Comparison of ENCODE assay signal across 9 mouse cellular contexts in genomic region chr4:126745506-126746193, GRCm38 (mm10). TPM values are rescaled to one million over a fixed set of nuclear protein-coding genes. Genes with fewer than 3 reads are reported as not detected.
DNase-seq lines count a peak whose midpoint lies in the region; ATAC-seq and TF ChIP-seq lines count a peak whose summit lies in the region.
"Had no signal": no experiment of that assay in that cellular context is flagged by ENCODE, and none has a peak within 500 bp of the region (broad histone marks: within the 10 kb centered on the region; RNA-seq: fewer than 3 reads in every experiment).

No protein-coding gene starts in this region.

- dilution Hi-C loops in CH12.LX (cut with MboI; ENCODE audit: extremely low pct_ligation_motif_present, extremely low pct_unique_long_range_greater_than_20kb, low sequenced_read_pairs): no loop called here

- no peak for TF ChIP-seq POLR2A in CH12.LX (IDR thresholded peaks at IDR 0.05; ENCODE audit: low read depth, low read length)

- H3K79me2 ChIP-seq in CH12.LX (replicated peaks; ENCODE audit: control insufficient read depth, extremely low read depth, insufficient read depth, poor library complexity, severe bottlenecking): no peaks in the 10 kb centered on the region

- no peak for TF ChIP-seq EP300 in CH12.LX (IDR thresholded peaks at IDR 0.05; ENCODE audit: low read length)

- H3K9me3 ChIP-seq in hindbrain, embryonic 11.5 days (ENCODE audit: control insufficient read depth, low read length): no peaks in the 10 kb centered on the region
- no peaks in the 10 kb centered on the region for H3K9me3 ChIP-seq in hindbrain, embryonic 16.5 days (ENCODE audit: control insufficient read depth, low read length)
- H3K9me3 ChIP-seq in CH12.LX (replicated peaks; ENCODE audit: low read length): no peaks in the 10 kb centered on the region
- no peaks in the 10 kb centered on the region for H3K9me3 ChIP-seq in forebrain, embryonic 16.5 days (ENCODE audit: control insufficient read depth, low read length)

- H3K27ac ChIP-seq in hindbrain, embryonic 11.5 days (ENCODE audit: low read depth, low read length): no peak overlapping the region
- no peak overlapping the region for H3K27ac ChIP-seq in hindbrain, embryonic 16.5 days (ENCODE audit: low read depth, low read length)
- no peak overlapping the region for H3K27ac ChIP-seq in CH12.LX (ENCODE audit: insufficient read depth, low read depth)
- H3K27ac ChIP-seq in forebrain, embryonic 16.5 days (ENCODE audit: low read length): no peak overlapping the region

- TF ChIP-seq RAD21 in CH12.LX (IDR thresholded peaks at IDR 0.05; ENCODE audit: low read depth, low read length): no peak; the same call in none of the 2 replicates

- WGBS in hindbrain, embryonic 11.5 days: 42% methylated on average over 13 of the region's 13 CpGs
- WGBS in hindbrain, embryonic 16.5 days: 31% methylated on average over 13 of the region's 13 CpGs
- 28% methylated on average over 13 of the region's 13 CpGs for WGBS in forebrain, embryonic 16.5 days

- peak; percentile 79 for DNase-seq in hindbrain, embryonic 11.5 days (ENCODE audit: low spot score)
- DNase-seq in CH12.LX (ENCODE audit: extremely low read depth): peak; percentile 61
- DNase-seq in c-Kit-positive CD71-positive TER-119-negative erythroid progenitor cells, embryonic 14.5 days (ENCODE audit: low read depth): peak; percentile 55
- peak; percentile 83 to 84 for DNase-seq in layer of hippocampus, postnatal 36 days
- peak; percentile 42 to 55 for DNase-seq in natural killer cell, adult 2 months (ENCODE audit: low spot score in 2 of 2)
- no peak for DNase-seq in Muller cell, postnatal 12 days (ENCODE audit: inconsistent ontology term)

- H3K9ac ChIP-seq in hindbrain, embryonic 11.5 days (ENCODE audit: low read depth, low read length): no peak overlapping the region
- H3K9ac ChIP-seq in hindbrain, embryonic 16.5 days (ENCODE audit: low read depth, low read length): no peak overlapping the region; the same call in 1 of the 2 replicates
- no peak overlapping the region for H3K9ac ChIP-seq in CH12.LX (ENCODE audit: insufficient read depth, low read depth)
- H3K9ac ChIP-seq in forebrain, embryonic 16.5 days (replicated peaks; ENCODE audit: low read depth, low read length): no peak overlapping the region

- no peak for ATAC-seq in hindbrain, embryonic 11.5 days (ENCODE audit: low FRiP score)
- ATAC-seq in hindbrain, embryonic 16.5 days: no peak
- peak; percentile 18 for ATAC-seq in forebrain, embryonic 16.5 days

- peaks cover 8% of the 10 kb centered on the region; the same call in 1 of the 2 replicates for H3K36me3 ChIP-seq in hindbrain, embryonic 11.5 days (ENCODE audit: control insufficient read depth, insufficient read depth, low read length)
- peaks cover 28% of the 10 kb centered on the region for H3K36me3 ChIP-seq in hindbrain, embryonic 16.5 days (ENCODE audit: control insufficient read depth, insufficient read depth, low read length)
- H3K36me3 ChIP-seq in CH12.LX (replicated peaks in 1 of 2; ENCODE audit: control insufficient read depth in 1 of 2, insufficient read depth in 1 of 2, low read length in 1 of 2): peaks cover 57 to 74% of the 10 kb centered on the region in 2 experiments
- H3K36me3 ChIP-seq in forebrain, embryonic 16.5 days (ENCODE audit: control insufficient read depth, insufficient read depth): peaks cover 19% of the 10 kb centered on the region

- 0 out of 2 replicates have a peak, but pooled peaks cover 3% of the 10 kb centered on the region for H3K27me3 ChIP-seq in hindbrain, embryonic 11.5 days (ENCODE audit: control insufficient read depth, insufficient read depth, low read length)
- H3K27me3 ChIP-seq in hindbrain, embryonic 16.5 days (replicated peaks; ENCODE audit: control insufficient read depth, insufficient read depth, low read length): no peaks in the 10 kb centered on the region; the same call in 1 of the 2 replicates
- no peaks in the 10 kb centered on the region for H3K27me3 ChIP-seq in CH12.LX (replicated peaks)
- 0 out of 2 replicates have a peak, but pooled peaks cover 2% of the 10 kb centered on the region for H3K27me3 ChIP-seq in forebrain, embryonic 16.5 days (replicated peaks; ENCODE audit: control insufficient read depth, insufficient read depth, low read length)

- no peaks in the 10 kb centered on the region for H3K4me1 ChIP-seq in hindbrain, embryonic 11.5 days (replicated peaks; ENCODE audit: control insufficient read depth, insufficient read depth, low read length)
- peaks cover 20% of the 10 kb centered on the region for H3K4me1 ChIP-seq in hindbrain, embryonic 16.5 days (ENCODE audit: control insufficient read depth, insufficient read depth, low read depth, low read length)
- peaks cover 6 to 28% of the 10 kb centered on the region in 2 experiments for H3K4me1 ChIP-seq in CH12.LX (ENCODE audit: control insufficient read depth in 1 of 2, insufficient read depth in 2 of 2)
- H3K4me1 ChIP-seq in forebrain, embryonic 16.5 days (replicated peaks; ENCODE audit: control insufficient read depth, insufficient read depth, low read length): peaks cover 33% of the 10 kb centered on the region

- peak; percentile 39 to 62; a peak in 3 of 4 replicates for TF ChIP-seq CTCF in CH12.LX (conservative IDR thresholded peaks at IDR 0.05 in 1 of 2, IDR thresholded peaks at IDR 0.05 in 1 of 2; ENCODE audit: low read depth in 2 of 2, low read length in 2 of 2)

- no peak overlapping the region for H3K4me2 ChIP-seq in hindbrain, embryonic 11.5 days (replicated peaks; ENCODE audit: low read depth, low read length)
- H3K4me2 ChIP-seq in hindbrain, embryonic 16.5 days (ENCODE audit: low read length): no peak overlapping the region
- H3K4me2 ChIP-seq in CH12.LX (ENCODE audit: insufficient read depth, low read depth, poor library complexity, severe bottlenecking): no peak overlapping the region
- no peak overlapping the region for H3K4me2 ChIP-seq in forebrain, embryonic 16.5 days (ENCODE audit: low read length)

- no peak overlapping the region for H3K4me3 ChIP-seq in hindbrain, embryonic 11.5 days (ENCODE audit: low read depth, low read length)
- H3K4me3 ChIP-seq in hindbrain, embryonic 16.5 days (ENCODE audit: low read length): no peak overlapping the region
- H3K4me3 ChIP-seq in CH12.LX (replicated peaks in 1 of 3; ENCODE audit: low read depth in 2 of 3, low read length in 2 of 3, poor library complexity in 1 of 3): no peak overlapping the region
- no peak overlapping the region for H3K4me3 ChIP-seq in forebrain, embryonic 16.5 days (replicated peaks; ENCODE audit: low read length)

- in situ Hi-C loops in CH12.LX (cut with MboI; ENCODE audit: low pct_ligation_motif_present, low pct_unique_long_range_greater_than_20kb, low sequenced_read_pairs): loop anchor here (5.0 kb wide), 2 partner anchors 97 to 138 kb away; partner anchors contain the start of gene 5730409E04Rik

TF ChIP-seq in CH12.LX, 34 proteins besides CTCF, POLR2A, EP300 and RAD21:
- TF ChIP-seq SMC3 (IDR thresholded peaks at IDR 0.05; ENCODE audit: low read depth, low read length) (peak; percentile 42), MEF2A (IDR thresholded peaks at IDR 0.05; ENCODE audit: borderline replicate concordance, low read depth, low read length) (0 out of 2 replicates have a peak, but pooled peaks have one; percentile 17), TBP (conservative IDR thresholded peaks at IDR 0.05; ENCODE audit: low read depth, low read length) (no peak)
TF ChIP-seq in CH12.LX: peak in this region for 2.

RNA-seq across cellular contexts. Expression of gene Ncdn, which starts 7.6 kb away (rescaled TPM):
- polyA plus RNA-seq in hindbrain, embryonic 11.5 days (2014; fragmentation: Nextera tagmentation; extraction: Ambion mirVana): 24.5 and 27.0 TPM in 2 replicates
- polyA plus RNA-seq in hindbrain, embryonic 16.5 days (2015; fragmentation: Nextera tagmentation; extraction: Ambion mirVana): 159 and 170 TPM in 2 replicates
- 30.6 and 37.1 TPM in 2 replicates for total RNA-seq in CH12.LX (2012; rRNA removed)
- 18.6 and 18.7 TPM in 2 replicates for total RNA-seq in CH12.LX (2014; rRNA removed)
- polyA plus RNA-seq in CH12.LX (2012; ENCODE audit: insufficient read length, low read depth): 36.3 and 41.2 TPM in 2 replicates
- polyA plus RNA-seq in forebrain, embryonic 16.5 days (2015; fragmentation: Nextera tagmentation; extraction: Ambion mirVana): 120 and 129 TPM in 2 replicates
- 1,000 to 10,000 TPM; 1,851 to 1,927 TPM for total RNA-seq in layer of hippocampus, postnatal 36 days (2021)

RNA-seq across cellular contexts. Expression of gene AU040320, which starts 7.7 kb away (rescaled TPM):
- polyA plus RNA-seq in hindbrain, embryonic 11.5 days (2014; fragmentation: Nextera tagmentation; extraction: Ambion mirVana): 28.1 and 28.6 TPM in 2 replicates
- 35.0 and 39.4 TPM in 2 replicates for polyA plus RNA-seq in hindbrain, embryonic 16.5 days (2015; fragmentation: Nextera tagmentation; extraction: Ambion mirVana)
- total RNA-seq in CH12.LX (2012; rRNA removed): 12.7 and 17.0 TPM in 2 replicates
- 3.0 and 3.1 TPM in 2 replicates for total RNA-seq in CH12.LX (2014; rRNA removed)
- polyA plus RNA-seq in CH12.LX (2012; ENCODE audit: insufficient read length, low read depth): 14.7 and 15.2 TPM in 2 replicates
- polyA plus RNA-seq in forebrain, embryonic 16.5 days (2015; fragmentation: Nextera tagmentation; extraction: Ambion mirVana): 32.8 and 35.0 TPM in 2 replicates
- 10 to 100 TPM; 65.6 to 66.1 TPM for total RNA-seq in layer of hippocampus, postnatal 36 days (2021)

RNA-seq across cellular contexts. Expression of gene Tfap2e, which starts 9.6 kb away (rescaled TPM):
- 0.95 and 0.99 TPM in 2 replicates for polyA plus RNA-seq in hindbrain, embryonic 11.5 days (2014; fragmentation: Nextera tagmentation; extraction: Ambion mirVana)
- 0.12 and 0.14 TPM in 2 replicates for polyA plus RNA-seq in hindbrain, embryonic 16.5 days (2015; fragmentation: Nextera tagmentation; extraction: Ambion mirVana)
- not detected in 2 replicates for total RNA-seq in CH12.LX (2012; rRNA removed)
- total RNA-seq in CH12.LX (2014; rRNA removed): not detected in 2 replicates
- not detected in 2 replicates for polyA plus RNA-seq in CH12.LX (2012; ENCODE audit: insufficient read length, low read depth)
- polyA plus RNA-seq in forebrain, embryonic 16.5 days (2015; fragmentation: Nextera tagmentation; extraction: Ambion mirVana): 0.34 and 0.75 TPM in 2 replicates
- total RNA-seq in layer of hippocampus, postnatal 36 days (2021): not detected
- total RNA-seq: left cerebral cortex, adult 8-10 months had no signal
